ENCODE assay signal across 19 mouse cellular contexts in genomic region chr1:186417101-186417500, GRCm38 (mm10).
A peak's percentile ranks its signal among the peaks of the same experiment; 100 is the strongest.
DNase-seq lines count a peak whose midpoint lies in the region; ATAC-seq and TF ChIP-seq lines count a peak whose summit lies in the region.
"Had no signal": no experiment of that assay in that cellular context is flagged by ENCODE, and none has a peak within 500 bp of the region (broad histone marks: within the 10 kb centered on the region; RNA-seq: fewer than 3 reads in every experiment).

No protein-coding gene starts in this region.

- no peaks in the 10 kb centered on the region for H3K27me3 ChIP-seq in liver, embryonic 11.5 days (replicated peaks; ENCODE audit: control insufficient read depth, insufficient read depth, low read length)
- H3K27me3 ChIP-seq: heart, embryonic 15.5 days; lung, embryonic 15.5 days had no signal

- DNase-seq in gastrocnemius, postnatal 10 days: peak; percentile 10
- no peak for DNase-seq in gastrocnemius, postnatal 4 days (ENCODE audit: low spot score in 2 of 2)
- DNase-seq in left cerebral cortex, postnatal 4 days: peak; percentile 57
- DNase-seq in left cerebral cortex, adult 2 months (ENCODE audit: extremely low spot score in 1 of 2, low spot score in 2 of 2): no peak
- peak; percentile 12 for DNase-seq in cerebellum, adult 9-11 months
- DNase-seq in urinary bladder, adult 2 months (ENCODE audit: low spot score): no peak
- DNase-seq in liver, embryonic 11.5 days (ENCODE audit: low spot score): no peak
- DNase-seq: adrenal gland, postnatal 36 days; forebrain, postnatal 0 days; kidney, adult 9 months; kidney, postnatal 14 days; lung, postnatal 4 days; midbrain, embryonic 14.5 days had no signal

- intact Hi-C loops in left cerebral cortex, postnatal 4 days (cut with DNase I): no loop called here
- intact Hi-C loops in left cerebral cortex, adult 2 months (cut with DNase I): no loop called here

- WGBS in liver, embryonic 11.5 days: 65% methylated on average over 1 of the region's 1 CpGs

- H3K4me2 ChIP-seq in liver, embryonic 11.5 days: no peak overlapping the region
- H3K4me2 ChIP-seq: heart, embryonic 15.5 days; lung, embryonic 15.5 days had no signal

- TF ChIP-seq CTCF in left cerebral cortex, adult 2 months (IDR thresholded peaks at IDR 0.05): no peak

- no peak for ATAC-seq in liver, embryonic 11.5 days (replicated peaks; ENCODE audit: low FRiP score)
- ATAC-seq: forebrain, postnatal 0 days; hindbrain, embryonic 16.5 days; intestine, embryonic 16.5 days had no signal

- H3K36me3 ChIP-seq in liver, embryonic 11.5 days (ENCODE audit: control insufficient read depth, insufficient read depth, low read length): no peaks in the 10 kb centered on the region
- H3K36me3 ChIP-seq: embryonic facial prominence, embryonic 10.5 days; heart, embryonic 15.5 days; lung, embryonic 15.5 days had no signal

- no peaks in the 10 kb centered on the region for H3K9me3 ChIP-seq in liver, embryonic 11.5 days (ENCODE audit: control insufficient read depth, low read length)
- H3K9me3 ChIP-seq: embryonic facial prominence, embryonic 10.5 days; heart, embryonic 15.5 days; lung, embryonic 15.5 days had no signal

- no peak overlapping the region for H3K4me3 ChIP-seq in left cerebral cortex, adult 2 months
- H3K4me3 ChIP-seq in liver, embryonic 11.5 days (ENCODE audit: low read depth, low read length): no peak overlapping the region
- H3K4me3 ChIP-seq: embryonic facial prominence, embryonic 10.5 days; heart, embryonic 15.5 days; lung, embryonic 15.5 days had no signal

- H3K4me1 ChIP-seq in liver, embryonic 11.5 days (replicated peaks; ENCODE audit: control insufficient read depth, insufficient read depth, low read length): no peaks in the 10 kb centered on the region

- H3K9ac ChIP-seq in liver, embryonic 11.5 days (ENCODE audit: low read depth, low read length): no peak overlapping the region
- H3K9ac ChIP-seq: forebrain, postnatal 0 days; heart, embryonic 15.5 days; liver, embryonic 14.5 days; lung, embryonic 15.5 days had no signal

- no peak overlapping the region for H3K27ac ChIP-seq in left cerebral cortex, adult 2 months
- no peak overlapping the region for H3K27ac ChIP-seq in liver, embryonic 11.5 days (ENCODE audit: low read depth, low read length)
- H3K27ac ChIP-seq: embryonic facial prominence, embryonic 10.5 days; heart, embryonic 15.5 days; liver, embryonic 14.5 days; lung, embryonic 15.5 days had no signal

Comparison
In these comparisons a context has a peak if more than half of its experiments do, and no peak if none do; other contexts are left out.
1. DNase-seq: peak in gastrocnemius, postnatal 10 days (single experiment), left cerebral cortex, postnatal 4 days (single experiment) and cerebellum, adult 9-11 months (single experiment); none in gastrocnemius, postnatal 4 days (0 of 2), left cerebral cortex, adult 2 months (0 of 2), urinary bladder, adult 2 months (single experiment) and liver, embryonic 11.5 days (single experiment).